Mouse (Mus musculus) liver, adult 2 months (tissue): ENCODE results near the gene Cdan1.

Experiments used
- CTCF ChIP-seq: fragments of 200-500 bp; IDR thresholded peaks from 2 replicates; pipeline ENCODE4 v1.5.1; 2011; ENCODE audit warnings: low read depth, low read length, control low read depth
- POLR2A ChIP-seq: fragments of 200-500 bp; IDR thresholded peaks from 2 replicates; pipeline ENCODE4 v1.6.1; 2011; ENCODE audit warnings: low read length, control low read depth; ENCODE audit not compliant: insufficient read depth; ENCODE audit errors: extremely low read depth

- TF ChIP-seq POLR2A = no peak
- TF ChIP-seq CTCF = no peak
Observed at GRCm38 (mm10) chr2:120841211-120841610, 8.7 kb downstream of the Cdan1 start.
